ENCODE assay signal across 11 mouse cellular contexts in the genomic region with DNA sequence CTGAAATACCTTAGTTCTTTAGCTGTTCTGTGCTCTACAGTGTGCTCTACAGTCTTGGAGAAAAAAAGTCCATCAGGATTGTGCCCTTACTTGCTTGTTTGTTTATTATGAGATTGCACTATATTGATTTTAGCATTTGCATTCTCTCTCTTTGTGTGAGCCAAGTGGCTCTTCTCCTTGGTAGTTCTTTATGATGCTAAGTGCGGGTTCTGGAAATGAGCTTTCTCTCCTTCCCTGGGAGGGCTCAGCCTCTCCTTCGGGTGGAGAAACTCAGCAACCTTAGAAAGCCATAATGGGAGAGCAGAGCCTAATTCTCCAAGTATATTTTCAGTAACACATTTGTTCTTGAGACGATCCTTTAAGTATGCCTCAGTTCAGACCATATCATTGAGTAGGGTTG. TPM values are rescaled to one million over a fixed set of nuclear protein-coding genes. Genes with fewer than 3 reads are reported as not detected.
A peak's percentile ranks its signal among the peaks of the same experiment; 100 is the strongest.
DNase-seq lines count a peak whose midpoint lies in the region; ATAC-seq and TF ChIP-seq lines count a peak whose summit lies in the region.
"Had no signal": no experiment of that assay in that cellular context is flagged by ENCODE, and none has a peak within 500 bp of the region (broad histone marks: within the 10 kb centered on the region; RNA-seq: fewer than 3 reads in every experiment).

No protein-coding gene starts in this region.

- H3K79me2 ChIP-seq in CH12.LX (replicated peaks; ENCODE audit: control insufficient read depth, extremely low read depth, insufficient read depth, poor library complexity, severe bottlenecking) = peaks cover 27% of the 10 kb centered on the region

- H3K4me1 ChIP-seq in hindbrain, embryonic 12.5 days = peaks cover 15% of the 10 kb centered on the region
- H3K4me1 ChIP-seq in hindbrain, embryonic 10.5 days (replicated peaks) = peaks cover 27% of the 10 kb centered on the region
- H3K4me1 ChIP-seq in CH12.LX (ENCODE audit: control insufficient read depth in 1 of 2, insufficient read depth in 2 of 2) = peaks cover 6 to 47% of the 10 kb centered on the region in 2 experiments; a peak in 3 of 4 replicates
- peaks cover 13% of the 10 kb centered on the region for H3K4me1 ChIP-seq in limb, embryonic 14.5 days (ENCODE audit: control insufficient read depth, insufficient read depth, low read length)

- in situ Hi-C loops in CH12.LX (cut with MboI; ENCODE audit: low pct_ligation_motif_present, low pct_unique_long_range_greater_than_20kb, low sequenced_read_pairs) = no loop called here

- H3K9me3 ChIP-seq in hindbrain, embryonic 12.5 days (replicated peaks) = no peaks in the 10 kb centered on the region
- no peaks in the 10 kb centered on the region for H3K9me3 ChIP-seq in hindbrain, embryonic 10.5 days
- no peaks in the 10 kb centered on the region for H3K9me3 ChIP-seq in CH12.LX (replicated peaks; ENCODE audit: low read length)
- H3K9me3 ChIP-seq in limb, embryonic 14.5 days (ENCODE audit: control insufficient read depth, low read length) = no peaks in the 10 kb centered on the region

- H3K27ac ChIP-seq in hindbrain, embryonic 12.5 days = no peak overlapping the region
- no peak overlapping the region for H3K27ac ChIP-seq in hindbrain, embryonic 10.5 days
- H3K27ac ChIP-seq in CH12.LX (ENCODE audit: insufficient read depth, low read depth) = no peak overlapping the region
- H3K27ac ChIP-seq in limb, embryonic 14.5 days (replicated peaks; ENCODE audit: low read depth, low read length) = no peak overlapping the region
- H3K27ac ChIP-seq: macrophage had no signal

- dilution Hi-C loops in CH12.LX (cut with MboI; ENCODE audit: extremely low pct_ligation_motif_present, extremely low pct_unique_long_range_greater_than_20kb, low sequenced_read_pairs) = no loop called here

- no peak for TF ChIP-seq CTCF in CH12.LX (conservative IDR thresholded peaks at IDR 0.05 in 1 of 2, IDR thresholded peaks at IDR 0.05 in 1 of 2; ENCODE audit: low read depth in 2 of 2, low read length in 2 of 2)

- no peak for DNase-seq in hindbrain, embryonic 10.5 days (ENCODE audit: low spot score)
- DNase-seq in CH12.LX (ENCODE audit: extremely low read depth) (no peak), ES-CJ7 (ENCODE audit: low read depth, low spot score) (peak; percentile 26)
- DNase-seq in limb, embryonic 14.5 days (ENCODE audit: low spot score) = no peak
- no peak for DNase-seq in right cerebral cortex, postnatal 14 days
- DNase-seq in left cerebral cortex, adult 18-20 months (ENCODE audit: low spot score in 2 of 2) = no peak
- DNase-seq: kidney, postnatal 36 days; thymus, postnatal 25 days had no signal

- no peak for TF ChIP-seq POLR2A in CH12.LX (IDR thresholded peaks at IDR 0.05; ENCODE audit: low read depth, low read length)
- TF ChIP-seq POLR2A in limb, embryonic 14.5 days (IDR thresholded peaks at IDR 0.05; ENCODE audit: borderline replicate concordance, extremely low read depth, insufficient read depth, insufficient read length) = no peak

- H3K36me3 ChIP-seq in hindbrain, embryonic 12.5 days = no peaks in the 10 kb centered on the region
- H3K36me3 ChIP-seq in hindbrain, embryonic 10.5 days = no peaks in the 10 kb centered on the region
- H3K36me3 ChIP-seq in CH12.LX (replicated peaks in 1 of 2; ENCODE audit: control insufficient read depth in 1 of 2, insufficient read depth in 1 of 2, low read length in 1 of 2) = peaks cover 0 to 6% of the 10 kb centered on the region in 2 experiments
- H3K36me3 ChIP-seq in limb, embryonic 14.5 days (ENCODE audit: control insufficient read depth, insufficient read depth, low read length) = no peaks in the 10 kb centered on the region

- no peak overlapping the region for H3K9ac ChIP-seq in hindbrain, embryonic 12.5 days
- no peak overlapping the region for H3K9ac ChIP-seq in CH12.LX (ENCODE audit: insufficient read depth, low read depth)
- H3K9ac ChIP-seq in limb, embryonic 14.5 days (ENCODE audit: low read depth, low read length, severe bottlenecking) = no peak overlapping the region

- ATAC-seq in hindbrain, embryonic 12.5 days (ENCODE audit: low FRiP score) = no peak
- ATAC-seq in limb, embryonic 14.5 days (ENCODE audit: low FRiP score, low read depth) = no peak
- ATAC-seq in megakaryocyte progenitor cell, adult 5-6 weeks (replicated peaks; ENCODE audit: poor library complexity) = no peak

- no peak overlapping the region for H3K4me3 ChIP-seq in hindbrain, embryonic 12.5 days
- no peak overlapping the region for H3K4me3 ChIP-seq in hindbrain, embryonic 10.5 days
- H3K4me3 ChIP-seq in CH12.LX (replicated peaks in 1 of 3; ENCODE audit: low read depth in 2 of 3, low read length in 2 of 3, poor library complexity in 1 of 3) = no peak overlapping the region
- no peak overlapping the region for H3K4me3 ChIP-seq in limb, embryonic 14.5 days (replicated peaks; ENCODE audit: low read length)

- WGBS in hindbrain, embryonic 12.5 days = 53% methylated on average over 3 of the region's 3 CpGs
- WGBS in hindbrain, embryonic 10.5 days = 54% methylated on average over 3 of the region's 3 CpGs
- 50% methylated on average over 3 of the region's 3 CpGs for WGBS in limb, embryonic 14.5 days

- 0 out of 2 replicates have a peak overlapping the region, but pooled peaks have one; percentile 7 for H3K4me2 ChIP-seq in hindbrain, embryonic 12.5 days (replicated peaks)
- H3K4me2 ChIP-seq in CH12.LX (ENCODE audit: insufficient read depth, low read depth, poor library complexity, severe bottlenecking) = 0 out of 2 replicates have a peak overlapping the region, but pooled peaks have one; percentile 18
- peak overlapping the region; percentile 18; the same call in 1 of the 2 replicates for H3K4me2 ChIP-seq in limb, embryonic 14.5 days (replicated peaks; ENCODE audit: low read depth, low read length, severe bottlenecking)

- H3K27me3 ChIP-seq in hindbrain, embryonic 12.5 days = no peaks in the 10 kb centered on the region
- H3K27me3 ChIP-seq in hindbrain, embryonic 10.5 days (ENCODE audit: insufficient read depth, poor library complexity, severe bottlenecking) = no peaks in the 10 kb centered on the region
- H3K27me3 ChIP-seq in CH12.LX (replicated peaks) = no peaks in the 10 kb centered on the region
- no peaks in the 10 kb centered on the region for H3K27me3 ChIP-seq in limb, embryonic 14.5 days (ENCODE audit: control insufficient read depth, insufficient read depth, low read length)

- TF ChIP-seq EP300 in CH12.LX (IDR thresholded peaks at IDR 0.05; ENCODE audit: low read length) = no peak

- no peak for TF ChIP-seq RAD21 in CH12.LX (IDR thresholded peaks at IDR 0.05; ENCODE audit: low read depth, low read length)

TF ChIP-seq in CH12.LX, 34 proteins besides CTCF, POLR2A, EP300 and RAD21:
- TF ChIP-seq ZC3H11A (IDR thresholded peaks at IDR 0.05; ENCODE audit: low read depth, low read length) (no peak), MYC (IDR thresholded peaks at IDR 0.05; ENCODE audit: low read depth, low read length) (no peak), CHD2 (IDR thresholded peaks at IDR 0.05; ENCODE audit: low read length) (no peak), NRF1 (IDR thresholded peaks at IDR 0.05; ENCODE audit: low read depth, low read length) (no peak), ZMIZ1 (IDR thresholded peaks at IDR 0.05; ENCODE audit: low read depth, low read length) (no peak), MXI1 (IDR thresholded peaks at IDR 0.05; ENCODE audit: low read depth, low read length) (no peak), E2F4 (IDR thresholded peaks at IDR 0.05; ENCODE audit: insufficient replicate concordance, low read depth, low read length) (no peak)
TF ChIP-seq in CH12.LX: peak in this region for 0.

RNA-seq across cellular contexts. Expression of a gene that starts 3.0 kb away (rescaled TPM):
- polyA plus RNA-seq in hindbrain, embryonic 12.5 days (2016; fragmentation: Nextera tagmentation; extraction: Ambion mirVana) = 88.9 and 101 TPM in 2 replicates
- polyA plus RNA-seq in hindbrain, embryonic 10.5 days (2016; fragmentation: Nextera tagmentation; extraction: Ambion mirVana) = 89.4 and 105 TPM in 2 replicates
- 37.0 and 40.7 TPM in 2 replicates for total RNA-seq in CH12.LX (2012; rRNA removed)
- total RNA-seq in CH12.LX (2014; rRNA removed) = 74.7 and 85.6 TPM in 2 replicates
- 34.7 and 40.4 TPM in 2 replicates for polyA plus RNA-seq in CH12.LX (2012; ENCODE audit: insufficient read length, low read depth)
- polyA plus RNA-seq in limb, embryonic 14.5 days (2012; rRNA removed) = 37.3 and 39.9 TPM in 2 replicates
- polyA plus RNA-seq in limb, embryonic 14.5 days (2014; fragmentation: Nextera tagmentation; extraction: Ambion mirVana) = 109 and 111 TPM in 2 replicates
- total RNA-seq in megakaryocyte progenitor cell, adult 5-6 weeks (2015) = 107 and 116 TPM in 2 replicates
- 68.9 and 71.3 TPM in 2 replicates for total RNA-seq in megakaryocyte progenitor cell, adult 5-6 weeks (2017)
- 10 to 100 TPM; 22.1 to 22.7 TPM for total RNA-seq in left cerebral cortex, adult 18-20 months (2021)
